Mouse (Mus musculus): Measurements from ENCODE around the gene Phykpl.

Gene Phykpl

GRCm38 (mm10) chr11:51646245-51646644 is 61.7 kb downstream of the Phykpl start:
- no peak for DNase-seq (ENCODE audit: low spot score)

GRCm38 (mm10) chr11:51646751-51647667 is 62.5 kb downstream of the Phykpl start:
- peak; percentile 27 for DNase-seq (ENCODE audit: low spot score)

GRCm38 (mm10) chr11:51648566-51648965 is 64.0 kb downstream of the Phykpl start:
- DNase-seq (ENCODE audit: low spot score): peak; percentile 90

GRCm38 (mm10) chr11:51649111-51649888 is 64.7 kb downstream of the Phykpl start:
- peak; percentile 19 for DNase-seq (ENCODE audit: low spot score)

- DNase-seq (ENCODE audit: low spot score): peak; percentile 60
Observed at GRCm38 (mm10) chr11:51649889-51650199, 65.3 kb downstream of the Phykpl start.

GRCm38 (mm10) chr11:51650261-51650660 is 65.7 kb downstream of the Phykpl start:
- DNase-seq (ENCODE audit: low spot score): peak; percentile 30

- peak; percentile 81 for DNase-seq (ENCODE audit: low spot score)
Observed at GRCm38 (mm10) chr11:51650691-51651515, 66.3 kb downstream of the Phykpl start, which contains the start of the genes N4bp3 and D930048N14Rik. N4bp3 (minus strand) TSS chr11:51650842. D930048N14Rik (plus strand) TSS chr11:51650954.

GRCm38 (mm10) chr11:51652889-51653418 is 68.4 kb downstream of the Phykpl start:
- DNase-seq (ENCODE audit: low spot score): no peak

GRCm38 (mm10) chr11:51653736-51654135 is 69.2 kb downstream of the Phykpl start:
- no peak for DNase-seq (ENCODE audit: low spot score)
